Mouse (Mus musculus) forebrain, postnatal 0 days (tissue): ENCODE data around the gene Csf1. TPM values are rescaled to one million over a fixed set of nuclear protein-coding genes. Genes with fewer than 3 reads are reported as not detected.

Experiments
- ATAC-seq: fragments of 200-750 bp; cut with Nextera tagmentation; 2 replicates; pipeline ENCODE4 v1.8.0; 2017; ENCODE audit warnings: mild to moderate bottlenecking, moderate library complexity
- DNase-seq: peaks from one replicate; pipeline ENCODE4 v3.0.0-alpha.2; 2015
- H3K27ac ChIP-seq: fragments of 300-500 bp; sonication (generic); 2 replicates; pipeline ENCODE4 v1.5.1; 2014; ENCODE audit warnings: low read depth, mild to moderate bottlenecking, antibody characterized with exemption, low read length, moderate library complexity, mixed read lengths
- H3K27me3 ChIP-seq: fragments of 300-500 bp; sonication (generic); 2 replicates; pipeline ENCODE4 v1.6.1; 2014; ENCODE audit warnings: mild to moderate bottlenecking, low read length, mixed read lengths; ENCODE audit not compliant: insufficient read depth
- H3K36me3 ChIP-seq: fragments of 300-500 bp; sonication (generic); 2 replicates; pipeline ENCODE4 v1.6.1; 2014; ENCODE audit warnings: mild to moderate bottlenecking, moderate library complexity; ENCODE audit not compliant: insufficient read depth
- H3K4me1 ChIP-seq: fragments of 300-500 bp; sonication (generic); 2 replicates; pipeline ENCODE4 v1.6.1; 2014; ENCODE audit warnings: antibody characterized with exemption; ENCODE audit not compliant: insufficient read depth
- H3K4me2 ChIP-seq: fragments of 300-500 bp; sonication (generic); 2 replicates; pipeline ENCODE4 v1.6.1; 2014; ENCODE audit warnings: low read depth, mild to moderate bottlenecking, moderate library complexity
- H3K4me3 ChIP-seq: fragments of 300-500 bp; sonication (generic); 2 replicates; pipeline ENCODE4 v1.5.1; 2014; ENCODE audit warnings: low read depth, low read length, mixed read lengths
- H3K9ac ChIP-seq: fragments of 300-500 bp; sonication (generic); 2 replicates; pipeline ENCODE4 v1.6.1; 2014; ENCODE audit warnings: mild to moderate bottlenecking
- H3K9me3 ChIP-seq: fragments of 300-500 bp; sonication (generic); 2 replicates; pipeline ENCODE4 v1.6.1; 2016; ENCODE audit warnings: low read length
- CTCF ChIP-seq: sonication (generic); IDR thresholded peaks from 2 replicates; pipeline ENCODE4 v1.5.1; 2016; ENCODE audit warnings: antibody characterized with exemption, control low read depth, low read depth
- WGBS: fragments of 180-500 bp; shearing (Covaris S2); extraction: QIAGEN DNeasy Blood & Tissue Kit; methylation state at CpG from one replicate; pipeline ENCODE4 v1.1.7; 2014; 5-methylcytosine and 5-hydroxymethylcytosine counted together
- polyA plus RNA-seq: library from polyadenylated mRNA; unstranded; fragments of >200 nt; fragmentation: Nextera tagmentation; extraction: Ambion mirVana; gene quantifications from 2 replicates; pipeline ENCODE4 v1.2.1, GENCODE M21; 2015
- total RNA-seq: library from RNA; depleted of rRNA; stranded (reverse); fragments of >200 nt; gene quantifications from 2 replicates; pipeline ENCODE4 v1.2.3, GENCODE M21; 2014

Gene Csf1
- total and polyA plus RNA-seq, 2 experiments from 2014 or later, result 8.6 to 11.7 TPM

GRCm38 (mm10) chr3:107798946-107799345 lies 38.7 kb upstream of the Csf1 start:
- H3K27me3 ChIP-seq, result no peaks in the 10 kb centered on the region
- no peaks in the 10 kb centered on the region for H3K36me3 ChIP-seq
- DNase-seq, result no peak
- no peak for TF ChIP-seq CTCF
- no peaks in the 10 kb centered on the region for H3K9me3 ChIP-seq
- WGBS, result 92% methylated on average over 5 of the region's 5 CpGs
- no peak overlapping the region for H3K9ac ChIP-seq
- H3K4me1 ChIP-seq, result no peaks in the 10 kb centered on the region
- no peak for ATAC-seq
- no peak overlapping the region for H3K27ac ChIP-seq
- H3K4me2 ChIP-seq, result no peak overlapping the region
- H3K4me3 ChIP-seq, result no peak overlapping the region

GRCm38 (mm10) chr3:107796191-107796983 lies 36.1 kb upstream of the Csf1 start:
- Histone ChIP-seq H3K9me3 (no peaks in the 10 kb centered on the region), H3K9ac (no peak overlapping the region), H3K4me2 (no peak overlapping the region), H3K4me3 (no peak overlapping the region), H3K27me3 (no peaks in the 10 kb centered on the region), H3K36me3 (no peaks in the 10 kb centered on the region), H3K27ac (no peak overlapping the region), H3K4me1 (peaks cover 10% of the 10 kb centered on the region; the same call in 1 of the 2 replicates)
- DNase-seq (no peak), ATAC-seq (no peak)
- TF ChIP-seq CTCF, result no peak
- 81% methylated on average over 8 of the region's 8 CpGs for WGBS

GRCm38 (mm10) chr3:107794890-107795289 lies 34.6 kb upstream of the Csf1 start:
- no peaks in the 10 kb centered on the region for H3K9me3 ChIP-seq
- DNase-seq (no peak), ATAC-seq (no peak)
- H3K4me3 ChIP-seq, result no peak overlapping the region
- no peaks in the 10 kb centered on the region for H3K36me3 ChIP-seq
- H3K4me1 ChIP-seq, result peaks cover 10% of the 10 kb centered on the region; the same call in 1 of the 2 replicates
- no peak overlapping the region for H3K4me2 ChIP-seq
- H3K9ac ChIP-seq, result no peak overlapping the region
- 92% methylated on average over 3 of the region's 3 CpGs for WGBS
- no peak for TF ChIP-seq CTCF
- H3K27me3 ChIP-seq, result no peaks in the 10 kb centered on the region
- no peak overlapping the region for H3K27ac ChIP-seq

GRCm38 (mm10) chr3:107793300-107794201 lies 33.3 kb upstream of the Csf1 start:
- peak overlapping the region; percentile 83 for H3K27ac ChIP-seq
- peaks cover 10% of the 10 kb centered on the region; the same call in 1 of the 2 replicates for H3K4me1 ChIP-seq
- WGBS, result 11% methylated on average over 10 of the region's 10 CpGs
- DNase-seq (peak; percentile 77), ATAC-seq (peak; percentile 93)
- no peak overlapping the region for H3K4me3 ChIP-seq
- H3K4me2 ChIP-seq, result peak overlapping the region; percentile 15; the same call in 1 of the 2 replicates
- H3K9me3 ChIP-seq, result no peaks in the 10 kb centered on the region
- no peak for TF ChIP-seq CTCF
- no peak overlapping the region for H3K9ac ChIP-seq
- H3K27me3 ChIP-seq, result no peaks in the 10 kb centered on the region
- H3K36me3 ChIP-seq, result no peaks in the 10 kb centered on the region

- no peak for TF ChIP-seq CTCF
- no peaks in the 10 kb centered on the region for H3K9me3 ChIP-seq
- no peak overlapping the region for H3K4me3 ChIP-seq
- WGBS, result 76% methylated on average over 5 of the region's 5 CpGs
- H3K4me1 ChIP-seq, result peaks cover 11% of the 10 kb centered on the region; the same call in 1 of the 2 replicates
- no peaks in the 10 kb centered on the region for H3K27me3 ChIP-seq
- peak overlapping the region; percentile 83; the same call in 1 of the 2 replicates for H3K27ac ChIP-seq
- DNase-seq, result no peak
- H3K9ac ChIP-seq, result no peak overlapping the region
- H3K36me3 ChIP-seq, result no peaks in the 10 kb centered on the region
- no peak for ATAC-seq
- no peak overlapping the region for H3K4me2 ChIP-seq
Measured at GRCm38 (mm10) chr3:107792736-107793135, 32.5 kb upstream of the Csf1 start.

- Histone ChIP-seq H3K9ac (no peak overlapping the region), H3K4me3 (no peak overlapping the region), H3K27me3 (no peaks in the 10 kb centered on the region), H3K36me3 (no peaks in the 10 kb centered on the region), H3K9me3 (no peaks in the 10 kb centered on the region), H3K4me2 (no peak overlapping the region), H3K4me1 (peaks cover 18% of the 10 kb centered on the region), H3K27ac (no peak overlapping the region)
- DNase-seq, result no peak
- 87% methylated on average over 11 of the region's 11 CpGs for WGBS
- no peak for TF ChIP-seq CTCF
- ATAC-seq, result no peak
Measured at GRCm38 (mm10) chr3:107790766-107791303, 30.6 kb upstream of the Csf1 start.
